Mouse (Mus musculus): ENCODE data around the gene Wdr19. TPM values are rescaled to one million over a fixed set of nuclear protein-coding genes. Genes with fewer than 3 reads are reported as not detected.

The Wdr19 gene
- polyA plus RNA-seq, 1 experiment from 2014 or later: 12.8 TPM

DNA sequence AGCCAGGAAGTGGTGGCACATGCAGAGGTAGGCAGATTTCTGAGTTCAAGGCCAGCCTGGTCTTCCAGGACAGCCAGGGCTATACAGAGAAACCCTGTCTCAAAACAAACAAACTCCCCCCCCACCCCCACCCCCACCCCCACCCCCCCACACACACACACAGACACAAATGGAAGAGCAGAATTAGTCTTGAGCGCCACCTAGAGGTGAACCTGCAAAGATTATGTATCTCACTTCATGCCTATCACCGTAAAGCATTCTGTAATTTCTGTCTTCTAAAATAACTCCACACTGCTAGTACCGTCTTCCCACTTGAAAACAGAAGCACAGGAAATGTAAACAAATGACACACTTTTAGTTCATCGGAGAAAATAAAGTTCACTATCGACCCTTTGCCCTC is 43.2 kb downstream of the Wdr19 start:
- no peak overlapping the region for H3K9ac ChIP-seq (replicated peaks; ENCODE audit: low read length)
- H3K36me3 ChIP-seq (ENCODE audit: insufficient read depth, low read length): 0 out of 2 replicates have a peak, but pooled peaks cover 7% of the 10 kb centered on the region
- no peak overlapping the region for H3K4me3 ChIP-seq (ENCODE audit: low read length)
- H3K27me3 ChIP-seq (ENCODE audit: insufficient read depth, low read length): no peaks in the 10 kb centered on the region
- ATAC-seq (ENCODE audit: low FRiP score, low TSS enrichment): no peak
- no peak overlapping the region for H3K4me2 ChIP-seq (replicated peaks; ENCODE audit: low read depth, low read length)
- no peaks in the 10 kb centered on the region for H3K9me3 ChIP-seq (ENCODE audit: low read length)
- no peak overlapping the region for H3K27ac ChIP-seq (ENCODE audit: low read length)
- no peaks in the 10 kb centered on the region for H3K4me1 ChIP-seq (ENCODE audit: insufficient read depth, low read length)
- WGBS: 52% methylated on average over 5 of the region's 5 CpGs

DNA sequence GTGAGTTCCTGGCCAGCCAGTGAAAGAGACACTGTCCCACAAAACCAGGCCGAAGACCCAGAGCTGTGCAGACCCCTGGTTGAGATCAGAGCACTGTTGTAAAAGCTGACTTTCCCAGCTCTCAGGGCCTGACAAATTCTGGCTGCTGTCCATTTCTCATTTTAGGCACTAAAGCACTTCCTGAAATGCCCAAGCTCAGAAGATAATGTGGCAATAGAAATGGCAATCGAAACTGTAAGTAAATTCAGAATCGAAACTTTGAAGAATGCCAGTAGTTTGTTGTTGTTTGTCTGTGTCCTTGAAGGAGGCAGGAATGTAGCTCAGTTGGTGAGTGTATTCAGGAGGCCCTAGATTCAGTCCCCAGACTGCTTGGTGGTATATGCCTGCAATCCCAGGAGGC is 47.8 kb downstream of the Wdr19 start:
- Histone ChIP-seq H3K9ac (replicated peaks; ENCODE audit: low read length) (no peak overlapping the region), H3K9me3 (ENCODE audit: low read length) (no peaks in the 10 kb centered on the region), H3K4me1 (ENCODE audit: insufficient read depth, low read length) (no peaks in the 10 kb centered on the region), H3K4me3 (ENCODE audit: low read length) (no peak overlapping the region), H3K36me3 (ENCODE audit: insufficient read depth, low read length) (0 out of 2 replicates have a peak, but pooled peaks cover 8% of the 10 kb centered on the region), H3K27me3 (ENCODE audit: insufficient read depth, low read length) (no peaks in the 10 kb centered on the region), H3K27ac (ENCODE audit: low read length) (no peak overlapping the region), H3K4me2 (replicated peaks; ENCODE audit: low read depth, low read length) (no peak overlapping the region)
- no peak for ATAC-seq (ENCODE audit: low FRiP score, low TSS enrichment)
- WGBS: 81% methylated on average over 3 of the region's 3 CpGs

DNA sequence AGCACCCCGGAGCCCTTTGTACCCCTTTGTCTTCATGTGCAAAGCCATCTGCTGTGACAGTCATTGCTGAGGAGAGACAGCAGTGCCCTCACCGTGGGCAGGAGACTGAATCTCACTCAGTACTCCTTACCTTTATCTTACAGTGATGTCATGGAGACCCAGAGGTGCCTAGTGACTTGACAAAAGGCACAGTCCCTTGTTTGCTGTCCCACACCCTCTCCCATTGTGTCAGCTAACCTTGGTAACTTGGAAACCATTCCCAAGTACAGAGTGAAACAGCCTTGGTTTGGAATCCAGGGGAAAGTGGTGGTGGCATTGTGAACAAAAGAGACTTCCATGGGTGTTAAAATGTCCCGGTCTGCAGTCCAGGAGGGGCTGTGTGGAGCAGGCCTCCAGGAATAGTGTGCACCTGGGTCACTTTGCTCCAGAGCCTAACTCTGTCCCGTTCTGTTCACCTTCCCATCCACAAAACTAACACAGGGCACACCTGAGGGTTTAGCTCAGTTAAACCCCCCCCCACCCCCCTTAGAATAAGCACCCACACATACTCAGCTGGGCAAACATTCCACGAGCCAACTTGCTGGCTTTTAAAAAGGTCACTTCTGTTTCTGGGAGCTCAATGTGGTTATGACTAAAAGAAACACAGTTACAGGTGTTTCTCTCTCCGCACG is 50.8 kb downstream of the Wdr19 start:
- 72% methylated on average over 7 of the region's 7 CpGs for WGBS
- no peaks in the 10 kb centered on the region for H3K27me3 ChIP-seq (ENCODE audit: insufficient read depth, low read length)
- no peak overlapping the region for H3K4me3 ChIP-seq (ENCODE audit: low read length)
- H3K36me3 ChIP-seq (ENCODE audit: insufficient read depth, low read length): 0 out of 2 replicates have a peak, but pooled peaks cover 8% of the 10 kb centered on the region
- no peak overlapping the region for H3K4me2 ChIP-seq (replicated peaks; ENCODE audit: low read depth, low read length)
- no peak for ATAC-seq (ENCODE audit: low FRiP score, low TSS enrichment)
- H3K9me3 ChIP-seq (ENCODE audit: low read length): no peaks in the 10 kb centered on the region
- H3K4me1 ChIP-seq (ENCODE audit: insufficient read depth, low read length): no peaks in the 10 kb centered on the region
- H3K9ac ChIP-seq (replicated peaks; ENCODE audit: low read length): no peak overlapping the region
- no peak overlapping the region for H3K27ac ChIP-seq (ENCODE audit: low read length)

DNA sequence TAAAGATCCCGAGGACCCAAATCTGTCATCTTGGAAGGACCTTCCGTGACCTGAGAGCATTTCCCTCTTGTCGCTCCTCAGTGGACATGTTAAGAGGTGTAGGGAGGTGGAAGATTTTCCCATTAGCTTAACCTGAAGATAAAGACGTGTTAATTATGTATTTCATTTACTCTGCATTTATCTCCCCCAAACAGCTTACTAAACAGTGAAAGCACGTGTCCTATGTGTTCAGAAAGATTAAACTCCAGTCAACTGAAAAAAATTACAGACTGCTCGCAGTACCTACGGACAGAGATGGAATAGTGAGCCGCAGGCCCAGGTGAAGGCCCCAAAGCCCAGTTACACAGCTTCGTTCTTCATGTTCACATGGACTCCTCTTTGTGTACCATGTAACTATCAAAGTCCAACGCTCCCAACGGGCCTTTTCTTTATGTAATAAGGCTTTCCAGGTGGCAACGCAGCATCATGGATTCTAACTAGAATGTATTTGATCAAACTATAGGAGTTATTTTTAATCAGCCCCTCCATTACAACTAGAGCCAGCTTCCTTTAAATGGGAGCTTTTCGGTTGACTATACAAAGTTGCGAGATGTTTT is 58.5 kb downstream of the Wdr19 start:
- peaks cover 26% of the 10 kb centered on the region for H3K36me3 ChIP-seq (ENCODE audit: insufficient read depth, low read length)
- H3K9ac ChIP-seq (replicated peaks; ENCODE audit: low read length): no peak overlapping the region
- H3K4me3 ChIP-seq (ENCODE audit: low read length): no peak overlapping the region
- WGBS: 90% methylated on average over 14 of the region's 14 CpGs
- H3K4me2 ChIP-seq (replicated peaks; ENCODE audit: low read depth, low read length): no peak overlapping the region
- H3K27me3 ChIP-seq (ENCODE audit: insufficient read depth, low read length): no peaks in the 10 kb centered on the region
- no peak overlapping the region for H3K27ac ChIP-seq (ENCODE audit: low read length)
- H3K9me3 ChIP-seq (ENCODE audit: low read length): no peaks in the 10 kb centered on the region
- ATAC-seq (ENCODE audit: low FRiP score, low TSS enrichment): no peak
- H3K4me1 ChIP-seq (ENCODE audit: insufficient read depth, low read length): no peaks in the 10 kb centered on the region

DNA sequence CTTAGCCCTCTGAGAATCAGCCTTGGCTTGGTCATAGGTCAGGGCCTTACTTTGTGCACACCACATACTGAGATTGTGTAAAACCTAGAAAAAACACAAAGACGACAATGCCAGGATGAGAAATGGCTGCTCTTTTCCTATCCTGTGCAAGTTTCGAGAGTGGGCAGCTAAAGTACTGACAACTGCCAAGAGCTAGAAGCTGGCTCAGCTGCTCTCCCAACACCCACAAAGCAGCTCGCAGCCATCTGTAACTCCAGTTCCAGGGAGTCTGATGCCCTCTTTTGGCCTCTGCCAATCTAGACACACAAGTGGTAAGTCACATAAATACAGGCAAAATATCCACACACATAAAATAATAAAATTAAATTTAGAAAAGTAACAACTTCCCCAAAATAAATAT is 74.5 kb downstream of the Wdr19 start:
- no peak overlapping the region for H3K4me3 ChIP-seq (ENCODE audit: low read length)
- H3K9ac ChIP-seq (replicated peaks; ENCODE audit: low read length): no peak overlapping the region
- no peak overlapping the region for H3K27ac ChIP-seq (ENCODE audit: low read length)
- H3K4me2 ChIP-seq (replicated peaks; ENCODE audit: low read depth, low read length): no peak overlapping the region
- WGBS: 91% methylated on average over 3 of the region's 3 CpGs
- ATAC-seq (ENCODE audit: low FRiP score, low TSS enrichment): no peak
- no peaks in the 10 kb centered on the region for H3K9me3 ChIP-seq (ENCODE audit: low read length)
- H3K36me3 ChIP-seq (ENCODE audit: insufficient read depth, low read length): peaks cover 57% of the 10 kb centered on the region
- H3K4me1 ChIP-seq (ENCODE audit: insufficient read depth, low read length): no peaks in the 10 kb centered on the region
- H3K27me3 ChIP-seq (ENCODE audit: insufficient read depth, low read length): no peaks in the 10 kb centered on the region

DNA sequence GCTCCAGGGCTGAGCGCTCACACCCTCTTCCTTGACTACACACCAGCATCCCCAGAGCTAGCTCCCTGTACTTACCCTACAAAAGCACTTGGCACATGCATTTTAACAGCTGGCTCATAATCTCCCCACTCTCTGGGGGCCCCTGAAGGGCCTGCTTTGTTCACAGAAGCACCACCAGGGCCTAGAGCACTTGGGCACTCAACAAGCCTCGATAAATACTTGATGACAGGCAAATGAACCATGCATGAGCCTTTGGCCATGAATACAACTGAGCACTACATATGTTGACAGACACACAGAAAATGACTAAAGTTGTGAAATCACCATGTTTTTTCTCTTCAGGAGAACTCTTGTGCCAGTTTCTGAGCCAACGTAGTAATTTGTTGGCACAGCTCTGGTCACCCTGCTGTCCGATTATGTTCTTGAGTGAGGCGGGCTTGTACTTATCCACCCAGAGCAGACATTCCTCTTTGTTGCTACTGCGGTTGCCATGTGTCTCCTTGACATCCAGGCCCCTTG is 79.7 kb downstream of the Wdr19 start:
- H3K4me2 ChIP-seq (replicated peaks; ENCODE audit: low read depth, low read length): no peak overlapping the region
- H3K27me3 ChIP-seq (ENCODE audit: insufficient read depth, low read length): no peaks in the 10 kb centered on the region
- no peaks in the 10 kb centered on the region for H3K4me1 ChIP-seq (ENCODE audit: insufficient read depth, low read length)
- WGBS: 97% methylated on average over 6 of the region's 6 CpGs
- no peak for ATAC-seq (ENCODE audit: low FRiP score, low TSS enrichment)
- H3K9ac ChIP-seq (replicated peaks; ENCODE audit: low read length): no peak overlapping the region
- H3K27ac ChIP-seq (ENCODE audit: low read length): no peak overlapping the region
- peaks cover 44% of the 10 kb centered on the region for H3K36me3 ChIP-seq (ENCODE audit: insufficient read depth, low read length)
- no peak overlapping the region for H3K4me3 ChIP-seq (ENCODE audit: low read length)
- no peaks in the 10 kb centered on the region for H3K9me3 ChIP-seq (ENCODE audit: low read length)

DNA sequence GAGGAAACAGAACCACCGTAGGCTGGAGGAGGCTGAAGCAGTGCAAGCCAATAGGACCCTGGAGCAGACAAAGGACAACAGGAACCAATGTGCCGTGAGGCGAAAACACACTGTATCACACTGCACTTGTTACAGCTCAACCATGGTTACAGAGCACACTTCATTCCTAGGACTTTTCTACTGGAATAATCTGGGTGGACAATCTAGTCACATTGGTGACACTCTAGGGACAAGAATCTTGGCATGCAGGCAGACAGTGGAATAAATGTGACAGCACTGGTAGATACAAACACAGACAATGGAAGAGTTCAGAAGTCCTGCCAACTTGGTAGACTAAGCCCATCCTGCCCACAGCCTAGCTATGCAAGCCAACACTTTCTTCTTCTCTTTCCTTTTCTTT is 81.7 kb downstream of the Wdr19 start:
- Histone ChIP-seq H3K4me2 (replicated peaks; ENCODE audit: low read depth, low read length) (no peak overlapping the region), H3K36me3 (ENCODE audit: insufficient read depth, low read length) (peaks cover 52% of the 10 kb centered on the region), H3K4me3 (ENCODE audit: low read length) (no peak overlapping the region), H3K9me3 (ENCODE audit: low read length) (no peaks in the 10 kb centered on the region), H3K27ac (ENCODE audit: low read length) (no peak overlapping the region), H3K9ac (replicated peaks; ENCODE audit: low read length) (no peak overlapping the region), H3K27me3 (ENCODE audit: insufficient read depth, low read length) (no peaks in the 10 kb centered on the region), H3K4me1 (ENCODE audit: insufficient read depth, low read length) (no peaks in the 10 kb centered on the region)
- 99% methylated on average over 3 of the region's 3 CpGs for WGBS
- no peak for ATAC-seq (ENCODE audit: low FRiP score, low TSS enrichment)

DNA sequence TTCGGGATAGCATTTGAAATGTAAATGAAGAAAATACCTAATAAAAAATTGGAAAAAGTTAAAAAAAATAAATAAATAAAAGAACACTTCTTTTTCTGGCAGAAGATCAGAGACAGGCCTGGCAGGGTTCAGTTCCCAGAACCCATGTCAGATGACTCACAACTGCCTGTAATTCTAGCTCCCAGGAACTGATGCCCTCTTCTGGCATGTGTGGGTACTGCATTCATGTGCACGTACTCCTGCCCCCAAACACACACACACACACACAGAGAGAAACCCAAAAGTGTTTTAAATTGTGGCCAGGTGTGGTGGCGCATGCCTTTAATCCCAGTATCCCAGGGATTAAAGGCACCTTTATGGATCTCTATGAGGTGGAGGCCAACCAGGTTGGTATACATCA is 84.7 kb downstream of the Wdr19 start:
- 97% methylated on average over 3 of the region's 3 CpGs for WGBS
- Histone ChIP-seq H3K27me3 (ENCODE audit: insufficient read depth, low read length) (no peaks in the 10 kb centered on the region), H3K4me2 (replicated peaks; ENCODE audit: low read depth, low read length) (no peak overlapping the region), H3K9me3 (ENCODE audit: low read length) (no peaks in the 10 kb centered on the region), H3K4me1 (ENCODE audit: insufficient read depth, low read length) (no peaks in the 10 kb centered on the region), H3K4me3 (ENCODE audit: low read length) (no peak overlapping the region), H3K9ac (replicated peaks; ENCODE audit: low read length) (no peak overlapping the region), H3K27ac (ENCODE audit: low read length) (no peak overlapping the region), H3K36me3 (ENCODE audit: insufficient read depth, low read length) (peaks cover 50% of the 10 kb centered on the region)
- ATAC-seq (ENCODE audit: low FRiP score, low TSS enrichment): no peak

DNA sequence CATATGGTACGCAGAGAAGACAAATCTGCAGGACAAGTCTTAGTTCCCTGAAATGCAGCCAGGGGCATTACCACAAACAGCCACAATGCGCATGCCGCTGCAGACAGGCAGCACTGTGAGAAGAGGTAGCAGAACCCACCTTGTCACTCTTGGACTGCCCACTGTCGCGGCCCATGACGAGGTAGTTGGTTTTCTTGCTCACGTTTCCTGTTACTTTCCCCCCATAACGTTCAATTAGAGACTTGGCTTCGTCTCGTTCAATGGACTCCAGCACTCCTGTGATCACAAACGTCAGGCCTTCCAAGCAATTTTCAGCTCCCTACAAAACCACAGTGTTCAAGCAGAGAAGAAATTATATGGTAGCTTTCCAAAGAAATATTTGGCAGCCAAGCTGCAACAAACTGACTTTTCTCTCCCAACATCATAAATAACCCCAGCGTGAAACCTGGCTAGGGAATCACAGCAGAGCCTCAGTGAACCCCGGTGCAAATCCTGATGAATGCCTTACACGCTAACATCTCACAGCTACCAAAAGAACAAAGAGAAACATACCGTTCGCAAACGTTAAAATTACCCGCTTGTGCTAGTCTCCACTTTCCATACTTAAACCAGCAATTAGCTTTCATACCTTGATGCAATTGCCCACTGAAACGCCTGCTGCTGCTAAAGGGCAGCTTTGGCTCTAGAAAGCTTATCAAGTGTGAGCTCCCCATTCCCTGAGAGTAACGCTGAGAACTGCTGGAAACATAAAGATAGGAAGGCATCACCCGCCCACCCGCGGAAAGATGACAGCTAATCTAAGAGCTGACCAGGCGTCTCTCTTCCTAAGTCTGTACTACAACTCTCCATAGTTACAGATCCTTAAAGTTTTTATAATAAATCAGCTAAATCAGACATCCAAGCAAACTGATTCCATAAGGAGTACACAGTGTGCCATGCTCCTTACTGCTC is 88.5 kb downstream of the Wdr19 start:
- H3K27ac ChIP-seq (ENCODE audit: low read length): no peak overlapping the region
- no peaks in the 10 kb centered on the region for H3K27me3 ChIP-seq (ENCODE audit: insufficient read depth, low read length)
- no peaks in the 10 kb centered on the region for H3K4me1 ChIP-seq (ENCODE audit: insufficient read depth, low read length)
- H3K4me2 ChIP-seq (replicated peaks; ENCODE audit: low read depth, low read length): no peak overlapping the region
- no peak overlapping the region for H3K9ac ChIP-seq (replicated peaks; ENCODE audit: low read length)
- no peak overlapping the region for H3K4me3 ChIP-seq (ENCODE audit: low read length)
- ATAC-seq (ENCODE audit: low FRiP score, low TSS enrichment): no peak
- WGBS: 86% methylated on average over 24 of the region's 24 CpGs
- no peaks in the 10 kb centered on the region for H3K9me3 ChIP-seq (ENCODE audit: low read length)
- H3K36me3 ChIP-seq (ENCODE audit: insufficient read depth, low read length): peaks cover 68% of the 10 kb centered on the region

All from kidney, embryonic 16.5 days (tissue).